Mouse (Mus musculus): ENCODE measurements around the gene Sec22a.

DNA sequence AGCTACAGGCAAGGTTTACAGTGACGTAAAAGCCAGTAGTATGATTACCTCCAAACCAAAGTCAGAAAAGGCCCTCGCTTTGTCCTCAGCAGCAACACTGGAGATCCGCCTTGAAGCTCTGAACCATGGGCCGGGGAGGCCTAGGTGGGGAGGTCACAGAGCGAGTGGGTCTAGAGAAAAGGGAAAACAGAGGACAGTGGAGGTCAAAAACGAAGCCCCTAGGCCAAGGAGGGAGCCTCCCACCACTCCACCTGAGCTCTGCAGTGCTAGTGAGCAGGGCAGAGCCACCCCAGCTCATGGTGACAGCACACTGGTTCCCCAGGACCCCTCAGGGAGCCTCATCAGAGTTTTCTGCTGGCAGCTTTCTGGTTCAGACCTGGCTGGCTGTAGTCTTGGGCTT, 55.7 kb downstream of the Sec22a start:
- TF ChIP-seq POLR2A (IDR thresholded peaks at IDR 0.05; ENCODE audit: borderline replicate concordance, extremely low read depth, insufficient read depth, insufficient read length, poor library complexity, severe bottlenecking) (no peak), CTCF (IDR thresholded peaks at IDR 0.05; ENCODE audit: borderline replicate concordance, extremely low read depth, insufficient read depth, insufficient read length) (no peak)
